8 mouse cellular contexts compared by ENCODE assay signal in the genomic region with DNA sequence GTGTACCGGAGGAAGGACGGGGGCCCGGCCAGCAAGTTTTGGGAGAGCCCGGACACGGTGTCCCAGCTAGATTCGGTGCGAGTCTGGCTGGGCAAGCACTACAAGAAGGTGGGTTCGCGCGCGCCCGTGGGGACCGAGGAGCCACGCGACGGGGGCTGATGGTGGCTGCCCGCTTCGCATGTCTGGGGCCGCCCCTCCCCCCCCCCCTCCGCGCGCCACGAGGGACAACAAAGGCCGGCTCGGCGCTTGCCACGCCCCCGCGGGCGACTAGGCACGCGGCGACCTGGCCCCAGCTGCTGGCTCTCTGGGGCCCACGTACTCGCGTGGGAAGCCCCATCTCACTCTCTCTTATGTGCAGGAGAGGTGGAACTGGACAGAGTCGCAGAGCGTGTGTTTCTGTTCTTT. TPM values are rescaled to one million over a fixed set of nuclear protein-coding genes. Genes with fewer than 3 reads are reported as not detected.
DNase-seq lines count a peak whose midpoint lies in the region; ATAC-seq and TF ChIP-seq lines count a peak whose summit lies in the region.

No protein-coding gene starts in this region.

- peak overlapping the region; percentile 95 for H3K9ac ChIP-seq in heart, embryonic 15.5 days
- peak overlapping the region; percentile 96 for H3K9ac ChIP-seq in CH12.LX (ENCODE audit: insufficient read depth, low read depth)

- no peaks in the 10 kb centered on the region for H3K27me3 ChIP-seq in heart, embryonic 15.5 days
- no peaks in the 10 kb centered on the region for H3K27me3 ChIP-seq in CH12.LX (replicated peaks)

- H3K36me3 ChIP-seq in heart, embryonic 15.5 days: peaks cover 9% of the 10 kb centered on the region; the same call in 1 of the 2 replicates
- peaks cover 14 to 30% of the 10 kb centered on the region in 2 experiments for H3K36me3 ChIP-seq in CH12.LX (replicated peaks in 1 of 2; ENCODE audit: control insufficient read depth in 1 of 2, insufficient read depth in 1 of 2, low read length in 1 of 2)

- no peak for TF ChIP-seq RAD21 in CH12.LX (IDR thresholded peaks at IDR 0.05; ENCODE audit: low read depth, low read length)

- no peaks in the 10 kb centered on the region for H3K9me3 ChIP-seq in heart, embryonic 15.5 days (replicated peaks)
- no peaks in the 10 kb centered on the region for H3K9me3 ChIP-seq in CH12.LX (replicated peaks; ENCODE audit: low read length)

- DNase-seq in heart, adult 11 months: no peak
- DNase-seq in CH12.LX (ENCODE audit: extremely low read depth): peak; percentile 41
- DNase-seq in urinary bladder, adult 18-20 months (ENCODE audit: low spot score in 2 of 2): no peak
- DNase-seq in ovary, postnatal 10 days (ENCODE audit: low spot score): no peak

- ATAC-seq in heart, embryonic 15.5 days (replicated peaks; ENCODE audit: insufficient number of reproducible peaks, insufficient read depth, low FRiP score, low read depth): peak; percentile 59
- ATAC-seq in inflammation-experienced regulatory T-cells, adult 6 months: peak; percentile 39
- peak; percentile 41 for ATAC-seq in megakaryocyte, adult 5-6 weeks (ENCODE audit: poor library complexity, severe bottlenecking)

- no peak for TF ChIP-seq POLR2A in CH12.LX (IDR thresholded peaks at IDR 0.05; ENCODE audit: low read depth, low read length)
- no peak for TF ChIP-seq POLR2A in cortical plate, adult 2 months (IDR thresholded peaks at IDR 0.05; ENCODE audit: extremely low read depth, insufficient read depth, low read length)

- in situ Hi-C loops in CH12.LX (cut with MboI; ENCODE audit: low pct_ligation_motif_present, low pct_unique_long_range_greater_than_20kb, low sequenced_read_pairs): no loop called here

- dilution Hi-C loops in CH12.LX (cut with MboI; ENCODE audit: extremely low pct_ligation_motif_present, extremely low pct_unique_long_range_greater_than_20kb, low sequenced_read_pairs): no loop called here

- no peak for TF ChIP-seq EP300 in CH12.LX (IDR thresholded peaks at IDR 0.05; ENCODE audit: low read length)

- peak overlapping the region; percentile 93 for H3K4me3 ChIP-seq in heart, embryonic 15.5 days
- peak overlapping the region; percentile 90 to 96 (median 96) for H3K4me3 ChIP-seq in CH12.LX (replicated peaks in 1 of 3; ENCODE audit: low read depth in 2 of 3, low read length in 2 of 3, poor library complexity in 1 of 3)
- peak overlapping the region; percentile 34 for H3K4me3 ChIP-seq in cortical plate, adult 2 months (ENCODE audit: insufficient read depth, low read length)

- peaks cover 17% of the 10 kb centered on the region for H3K4me1 ChIP-seq in heart, embryonic 15.5 days (replicated peaks)
- peaks cover 5 to 36% of the 10 kb centered on the region in 2 experiments; a peak in 3 of 4 replicates for H3K4me1 ChIP-seq in CH12.LX (ENCODE audit: control insufficient read depth in 1 of 2, insufficient read depth in 2 of 2)
- no peaks in the 10 kb centered on the region; the same call in 1 of the 2 replicates for H3K4me1 ChIP-seq in cortical plate, adult 2 months (ENCODE audit: control insufficient read depth, insufficient read depth, low read length)

- H3K27ac ChIP-seq in heart, embryonic 15.5 days: peak overlapping the region; percentile 91
- H3K27ac ChIP-seq in CH12.LX (ENCODE audit: insufficient read depth, low read depth): peak overlapping the region; percentile 67
- H3K27ac ChIP-seq in cortical plate, adult 2 months (ENCODE audit: insufficient read depth, low read length): 0 out of 2 replicates have a peak overlapping the region, but pooled peaks have one; percentile 30

- TF ChIP-seq CTCF in CH12.LX (conservative IDR thresholded peaks at IDR 0.05 in 1 of 2, IDR thresholded peaks at IDR 0.05 in 1 of 2; ENCODE audit: low read depth in 2 of 2, low read length in 2 of 2): no peak
- no peak for TF ChIP-seq CTCF in cortical plate, adult 2 months (IDR thresholded peaks at IDR 0.05; ENCODE audit: extremely low read depth, insufficient read depth, low read length)

- peak overlapping the region; percentile 77 for H3K4me2 ChIP-seq in heart, embryonic 15.5 days
- peak overlapping the region; percentile 94 for H3K4me2 ChIP-seq in CH12.LX (ENCODE audit: insufficient read depth, low read depth, poor library complexity, severe bottlenecking)

- under 1% methylated on average over 30 of the region's 38 CpGs for WGBS in heart, embryonic 15.5 days

- peaks cover 53% of the 10 kb centered on the region for H3K79me2 ChIP-seq in CH12.LX (replicated peaks; ENCODE audit: control insufficient read depth, extremely low read depth, insufficient read depth, poor library complexity, severe bottlenecking)

TF ChIP-seq in CH12.LX, 34 proteins besides CTCF, POLR2A, EP300 and RAD21:
- TF ChIP-seq USF2 (conservative IDR thresholded peaks at IDR 0.05; ENCODE audit: low read depth, low read length) (no peak), MXI1 (IDR thresholded peaks at IDR 0.05; ENCODE audit: low read depth, low read length) (peak; percentile 66), MYC (IDR thresholded peaks at IDR 0.05; ENCODE audit: low read depth, low read length) (0 out of 2 replicates have a peak, but pooled peaks have one; percentile 47), MAZ (IDR thresholded peaks at IDR 0.05; ENCODE audit: low read depth, low read length) (no peak), MEF2A (IDR thresholded peaks at IDR 0.05; ENCODE audit: borderline replicate concordance, low read depth, low read length) (no peak), SIN3A (IDR thresholded peaks at IDR 0.05; ENCODE audit: low read length) (peak; percentile 72), CHD1 (IDR thresholded peaks at IDR 0.05; ENCODE audit: low read depth, low read length) (no peak), ZC3H11A (IDR thresholded peaks at IDR 0.05; ENCODE audit: low read depth, low read length) (no peak), PAX5 (IDR thresholded peaks at IDR 0.05; ENCODE audit: low read length) (no peak), RCOR1 (conservative IDR thresholded peaks at IDR 0.05; ENCODE audit: low read depth, low read length) (no peak), MAFK (IDR thresholded peaks at IDR 0.05; ENCODE audit: insufficient replicate concordance, low read length) (no peak), BHLHE40 (IDR thresholded peaks at IDR 0.05; ENCODE audit: low read depth, low read length) (peak; percentile 64)

RNA-seq across cellular contexts. Expression of gene Dhx30, which starts 14.6 kb away (rescaled TPM):
- polyA plus RNA-seq in heart, embryonic 15.5 days (2015; fragmentation: Nextera tagmentation; extraction: Ambion mirVana): 83.5 and 92.4 TPM in 2 replicates
- total RNA-seq in CH12.LX (2012; rRNA removed) (129 and 142 TPM in 2 replicates), CH12.LX (2014; rRNA removed) (64.7 and 68.8 TPM in 2 replicates)
- 99.3 and 102 TPM in 2 replicates for polyA plus RNA-seq in CH12.LX (2012; ENCODE audit: insufficient read length, low read depth)
- 144 and 166 TPM in 2 replicates for polyA plus RNA-seq in cortical plate, adult 2 months (2012; rRNA removed)
- polyA plus RNA-seq in inflammation-experienced regulatory T-cells, adult 6 months (2017; shearing (Covaris generic)): 100 to 1,000 TPM in 2 of 3 experiments, 10 to 100 TPM in 1; 70.5 to 107 (median 103) TPM
- 29.6 and 29.8 TPM in 2 replicates for total RNA-seq in megakaryocyte, adult 5-6 weeks (2015)
- 25.4 and 27.1 TPM in 2 replicates for total RNA-seq in megakaryocyte, adult 5-6 weeks (2017)

RNA-seq across cellular contexts. Expression of gene Smarcc1, which starts 14.7 kb away (rescaled TPM):
- polyA plus RNA-seq in heart, embryonic 15.5 days (2015; fragmentation: Nextera tagmentation; extraction: Ambion mirVana): 56.6 and 70.7 TPM in 2 replicates
- 41.3 and 44.2 TPM in 2 replicates for total RNA-seq in CH12.LX (2012; rRNA removed)
- total RNA-seq in CH12.LX (2014; rRNA removed): 26.8 and 30.4 TPM in 2 replicates
- 89.9 and 97.0 TPM in 2 replicates for polyA plus RNA-seq in CH12.LX (2012; ENCODE audit: insufficient read length, low read depth)
- 30.7 and 31.9 TPM in 2 replicates for polyA plus RNA-seq in cortical plate, adult 2 months (2012; rRNA removed)
- polyA plus RNA-seq in inflammation-experienced regulatory T-cells, adult 6 months (2017; shearing (Covaris generic)): 10 to 100 TPM; 25.9 to 35.4 (median 26.2) TPM
- total RNA-seq in megakaryocyte, adult 5-6 weeks (2015): 52.4 and 55.5 TPM in 2 replicates
- total RNA-seq in megakaryocyte, adult 5-6 weeks (2017): 27.4 and 45.0 TPM in 2 replicates

Comparison
In these comparisons a context has a peak if more than half of its experiments do, and no peak if none do; other contexts are left out.
1. H3K27ac ChIP-seq: peak in every context shown above with its lines; median percentile 91 in heart, embryonic 15.5 days; 67 in CH12.LX; 30 in cortical plate, adult 2 months.
2. H3K4me3 ChIP-seq: peak in every context shown above with its lines; median percentile 96 in CH12.LX; 93 in heart, embryonic 15.5 days; 34 in cortical plate, adult 2 months.